Mouse (Mus musculus) midbrain, embryonic 16.5 days (tissue): ENCODE results near the gene Wscd2. TPM values are rescaled to one million over a fixed set of nuclear protein-coding genes. Genes with fewer than 3 reads are reported as not detected.

Experiments
- ATAC-seq: fragments of 200-750 bp; cut with Nextera tagmentation; 2 replicates; pipeline ENCODE4 v1.8.0; 2017; ENCODE audit warnings: moderate TSS enrichment
- H3K27ac ChIP-seq: fragments of 300-500 bp; sonication (generic); 2 replicates; pipeline ENCODE4 v1.5.1; 2014; ENCODE audit warnings: mild to moderate bottlenecking, low read length, mixed read lengths
- H3K27me3 ChIP-seq: fragments of 300-500 bp; sonication (generic); 2 replicates; pipeline ENCODE4 v1.6.1; 2014; ENCODE audit warnings: low read depth, low read length, mixed read lengths; ENCODE audit not compliant: control insufficient read depth, insufficient read depth
- H3K36me3 ChIP-seq: fragments of 300-500 bp; sonication (generic); 2 replicates; pipeline ENCODE4 v1.6.1; 2014; ENCODE audit warnings: mild to moderate bottlenecking, low read length, moderate library complexity, mixed read lengths; ENCODE audit not compliant: control insufficient read depth, insufficient read depth
- H3K4me1 ChIP-seq: fragments of 300-500 bp; sonication (generic); 2 replicates; pipeline ENCODE4 v1.6.1; 2014; ENCODE audit warnings: mild to moderate bottlenecking, low read length, mixed read lengths; ENCODE audit not compliant: control insufficient read depth, insufficient read depth
- H3K4me2 ChIP-seq: fragments of 300-500 bp; sonication (generic); 2 replicates; pipeline ENCODE4 v1.6.1; 2014; ENCODE audit warnings: mild to moderate bottlenecking, low read length, mixed read lengths
- H3K4me3 ChIP-seq: fragments of 300-500 bp; sonication (generic); 2 replicates; pipeline ENCODE4 v1.5.1; 2014; ENCODE audit warnings: low read depth, mild to moderate bottlenecking, low read length, moderate library complexity, mixed read lengths
- H3K9ac ChIP-seq: fragments of 300-500 bp; sonication (generic); 2 replicates; pipeline ENCODE4 v1.6.1; 2014; ENCODE audit warnings: low read depth, low read length, mixed read lengths
- H3K9me3 ChIP-seq: fragments of 300-500 bp; sonication (generic); replicated peaks from 2 replicates; pipeline ENCODE4 v1.6.1; 2014; ENCODE audit warnings: mild to moderate bottlenecking, low read length, mixed read lengths; ENCODE audit not compliant: control insufficient read depth, poor library complexity, severe bottlenecking
- WGBS: fragments of 180-500 bp; shearing (Covaris S2); extraction: QIAGEN DNeasy Blood & Tissue Kit; methylation state at CpG from one replicate; pipeline ENCODE4 v1.1.7; 2014; 5-methylcytosine and 5-hydroxymethylcytosine counted together
- polyA plus RNA-seq: library from polyadenylated mRNA; unstranded; fragments of >200 nt; fragmentation: Nextera tagmentation; extraction: Ambion mirVana; gene quantifications from 2 replicates; pipeline ENCODE4 v1.2.1, GENCODE M21; 2015

Gene Wscd2
- polyA plus RNA-seq, 1 experiment from 2014 or later, result 16.1 TPM

DNA sequence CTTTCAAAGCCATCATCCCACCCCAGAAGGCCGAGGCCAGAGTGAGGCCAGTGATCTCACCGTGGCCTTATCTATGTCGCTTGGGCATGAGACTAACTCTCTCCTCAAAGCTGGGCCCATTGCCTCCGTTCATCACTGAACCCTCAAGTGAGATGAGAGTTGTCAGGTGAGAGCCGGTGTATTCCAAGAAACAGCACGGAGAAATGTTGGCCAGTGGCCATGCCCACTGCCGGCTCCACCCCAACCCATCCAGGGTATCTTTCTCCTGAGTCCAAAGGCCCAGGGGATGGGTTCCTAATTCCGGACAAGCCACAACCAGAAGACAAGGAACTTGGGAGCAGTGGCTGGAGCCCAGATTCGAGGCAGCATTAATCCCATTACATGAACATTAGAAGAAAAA lies 113.3 kb downstream of the Wscd2 start:
- no peaks in the 10 kb centered on the region for H3K36me3 ChIP-seq

DNA sequence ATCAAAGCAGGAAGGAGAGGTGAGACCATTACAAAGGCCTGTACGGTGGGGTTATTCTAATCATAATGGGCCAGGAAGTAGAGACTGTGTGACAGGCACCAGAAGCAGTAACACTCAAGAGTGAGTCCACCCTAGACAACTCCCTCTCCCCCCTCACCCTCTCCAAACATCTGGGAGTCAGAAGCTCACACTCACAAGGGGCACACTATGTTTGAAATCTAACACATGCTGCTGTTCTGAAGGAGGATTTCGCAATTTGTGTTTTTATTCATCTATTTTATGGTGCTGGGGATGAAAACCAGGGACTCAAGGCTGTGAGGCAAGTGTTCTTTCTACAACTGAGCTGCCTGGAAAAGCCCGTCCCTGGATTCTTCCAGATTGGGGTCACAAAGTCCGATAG lies 114.6 kb downstream of the Wscd2 start:
- Histone ChIP-seq H3K27ac (no peak overlapping the region), H3K9ac (no peak overlapping the region), H3K4me2 (no peak overlapping the region), H3K4me3 (no peak overlapping the region), H3K4me1 (peaks cover 5% of the 10 kb centered on the region; the same call in 1 of the 2 replicates), H3K9me3 (no peaks in the 10 kb centered on the region), H3K27me3 (no peaks in the 10 kb centered on the region), H3K36me3 (no peaks in the 10 kb centered on the region)
- WGBS, result 88% methylated on average over 4 of the region's 4 CpGs
- no peak for ATAC-seq

More for the DNA sequence above, 113.3 kb downstream of the Wscd2 start:
- ATAC-seq, result no peak
- H3K4me1 ChIP-seq, result peaks cover 5% of the 10 kb centered on the region; the same call in 1 of the 2 replicates
- H3K4me3 ChIP-seq, result no peak overlapping the region
- no peak overlapping the region for H3K4me2 ChIP-seq
- H3K9me3 ChIP-seq, result no peaks in the 10 kb centered on the region
- whole genome bisulfite sequencing, result 78% methylated on average over 9 of the region's 9 CpGs
- no peak overlapping the region for H3K9ac ChIP-seq
- no peak overlapping the region for H3K27ac ChIP-seq
- no peaks in the 10 kb centered on the region for H3K27me3 ChIP-seq

DNA sequence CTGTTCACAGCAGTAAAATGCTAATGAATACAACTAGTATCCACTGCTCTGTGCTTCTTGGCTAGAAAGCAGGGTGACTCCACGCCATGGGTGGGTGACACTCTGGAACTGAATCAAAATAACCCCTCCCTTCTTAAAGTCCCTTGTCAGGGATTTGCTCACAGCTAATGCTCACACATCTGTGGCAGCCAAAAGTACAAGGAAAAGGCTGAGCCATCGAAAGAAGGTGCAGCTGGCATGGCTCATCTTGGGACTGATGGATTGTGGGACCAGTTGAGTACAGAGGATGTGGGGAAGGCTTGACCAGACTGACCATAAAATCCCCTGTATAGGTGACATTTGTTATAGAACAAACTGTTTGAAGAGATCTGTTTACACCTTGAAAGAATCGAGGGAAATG lies 116.0 kb downstream of the Wscd2 start:
- no peak overlapping the region for H3K27ac ChIP-seq
- H3K9ac ChIP-seq, result no peak overlapping the region
- no peak overlapping the region for H3K4me2 ChIP-seq
- H3K9me3 ChIP-seq, result no peaks in the 10 kb centered on the region
- no peak for ATAC-seq
- H3K4me3 ChIP-seq, result no peak overlapping the region
- no peaks in the 10 kb centered on the region for H3K27me3 ChIP-seq
- H3K36me3 ChIP-seq, result no peaks in the 10 kb centered on the region
- 78% methylated on average over 3 of the region's 3 CpGs for WGBS
- H3K4me1 ChIP-seq, result peaks cover 9% of the 10 kb centered on the region; the same call in 1 of the 2 replicates

DNA sequence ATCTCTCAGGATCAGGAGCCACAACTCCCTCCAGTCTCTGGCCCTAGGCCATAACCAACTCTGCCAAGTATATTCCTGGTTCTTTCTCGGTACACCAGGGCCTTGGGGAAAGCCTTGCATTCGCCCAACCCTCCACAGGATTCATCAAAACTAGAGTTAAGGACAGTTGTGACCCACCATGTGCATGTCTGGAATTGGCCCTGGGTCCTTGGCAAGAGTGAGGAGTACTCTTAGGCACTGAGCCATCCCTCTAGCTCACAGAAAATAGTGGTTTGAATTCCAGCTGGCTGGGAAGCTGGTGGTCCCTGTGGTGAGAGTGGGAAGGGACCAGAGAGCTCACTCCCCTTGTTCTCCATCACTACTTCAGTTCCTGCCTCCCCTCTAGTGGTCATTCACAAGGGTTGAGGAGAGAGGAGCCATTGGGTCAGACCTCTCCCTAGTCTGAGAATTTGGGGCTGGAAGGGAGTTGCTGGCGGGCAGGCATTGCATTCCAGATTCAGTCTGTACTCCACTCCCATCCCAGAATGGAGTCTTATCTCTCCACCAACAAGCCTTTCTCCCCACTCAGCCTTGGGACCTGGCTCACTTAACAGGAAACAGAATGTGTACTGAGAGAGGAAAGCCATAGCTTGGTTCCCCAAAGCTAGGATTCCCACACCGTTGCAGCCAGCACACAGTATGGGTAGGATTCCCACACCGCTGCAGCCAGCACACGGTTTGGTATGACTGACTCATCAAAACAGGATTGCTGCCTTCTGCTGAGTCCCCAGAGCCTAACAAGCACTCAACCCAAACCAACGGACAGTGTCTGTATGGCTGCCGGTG lies 117.0 kb downstream of the Wscd2 start:
- no peak overlapping the region for H3K4me2 ChIP-seq
- no peak overlapping the region for H3K27ac ChIP-seq
- no peak overlapping the region for H3K9ac ChIP-seq
- peaks cover 9% of the 10 kb centered on the region; the same call in 1 of the 2 replicates for H3K4me1 ChIP-seq
- H3K36me3 ChIP-seq, result no peaks in the 10 kb centered on the region
- 79% methylated on average over 8 of the region's 8 CpGs for WGBS
- no peak overlapping the region for H3K4me3 ChIP-seq
- H3K27me3 ChIP-seq, result no peaks in the 10 kb centered on the region
- no peak for ATAC-seq
- no peaks in the 10 kb centered on the region for H3K9me3 ChIP-seq

DNA sequence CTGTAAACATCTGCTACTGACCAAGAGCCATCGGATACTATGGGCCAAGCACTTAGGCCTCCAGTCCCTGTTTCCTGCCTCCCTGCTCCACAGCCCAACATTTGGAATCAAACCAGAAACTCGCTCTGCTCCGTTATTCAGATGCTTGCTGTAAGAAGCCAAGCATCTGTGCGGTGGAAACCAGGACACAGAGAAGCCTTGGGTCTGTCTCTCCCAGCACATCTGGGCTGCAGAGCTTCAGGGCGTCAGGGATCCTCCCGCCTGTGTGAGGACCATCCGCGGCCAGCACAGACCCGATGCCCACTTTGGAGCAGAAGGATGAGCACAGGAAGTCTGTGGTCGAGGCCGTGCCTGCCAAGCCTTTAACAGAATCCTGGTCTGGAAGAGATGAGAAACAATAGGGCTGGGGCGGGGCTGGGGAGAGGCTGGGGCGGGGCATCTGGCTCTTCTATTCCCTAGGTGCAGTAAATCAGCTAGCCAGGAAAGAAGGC lies 117.9 kb downstream of the Wscd2 start:
- no peaks in the 10 kb centered on the region for H3K27me3 ChIP-seq
- no peak overlapping the region; the same call in 1 of the 2 replicates for H3K9ac ChIP-seq
- no peak overlapping the region for H3K27ac ChIP-seq
- H3K4me3 ChIP-seq, result no peak overlapping the region
- WGBS, result 33% methylated on average over 13 of the region's 13 CpGs
- no peaks in the 10 kb centered on the region for H3K9me3 ChIP-seq
- ATAC-seq, result no peak
- peaks cover 9% of the 10 kb centered on the region; the same call in 1 of the 2 replicates for H3K4me1 ChIP-seq
- no peak overlapping the region for H3K4me2 ChIP-seq
- H3K36me3 ChIP-seq, result no peaks in the 10 kb centered on the region

DNA sequence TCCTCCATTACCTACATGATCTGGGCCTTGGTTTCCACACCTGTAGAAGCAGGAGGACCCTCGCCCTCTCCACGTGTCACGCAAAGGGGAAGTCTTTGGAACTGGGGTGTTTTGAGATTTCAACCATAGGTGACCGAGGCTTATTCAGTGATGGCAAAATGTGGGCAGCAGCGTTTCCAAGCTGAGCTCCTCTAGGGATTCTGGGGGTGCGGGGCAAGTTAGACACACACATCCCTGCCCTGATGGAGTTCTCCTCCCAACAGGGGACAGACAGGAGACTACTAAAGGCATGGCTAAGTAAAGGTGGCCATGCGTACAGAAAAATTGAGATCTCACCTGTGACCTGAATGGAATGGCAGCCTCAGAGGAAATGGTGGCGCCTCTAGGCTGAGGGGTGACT lies 118.4 kb downstream of the Wscd2 start:
- H3K27ac ChIP-seq, result no peak overlapping the region
- no peaks in the 10 kb centered on the region for H3K27me3 ChIP-seq
- H3K4me1 ChIP-seq, result peaks cover 9% of the 10 kb centered on the region; the same call in 1 of the 2 replicates
- no peaks in the 10 kb centered on the region for H3K36me3 ChIP-seq
- no peak for ATAC-seq
- H3K9ac ChIP-seq, result no peak overlapping the region
- no peak overlapping the region for H3K4me3 ChIP-seq
- WGBS, result 79% methylated on average over 8 of the region's 8 CpGs
- H3K9me3 ChIP-seq, result no peaks in the 10 kb centered on the region
- H3K4me2 ChIP-seq, result no peak overlapping the region

DNA sequence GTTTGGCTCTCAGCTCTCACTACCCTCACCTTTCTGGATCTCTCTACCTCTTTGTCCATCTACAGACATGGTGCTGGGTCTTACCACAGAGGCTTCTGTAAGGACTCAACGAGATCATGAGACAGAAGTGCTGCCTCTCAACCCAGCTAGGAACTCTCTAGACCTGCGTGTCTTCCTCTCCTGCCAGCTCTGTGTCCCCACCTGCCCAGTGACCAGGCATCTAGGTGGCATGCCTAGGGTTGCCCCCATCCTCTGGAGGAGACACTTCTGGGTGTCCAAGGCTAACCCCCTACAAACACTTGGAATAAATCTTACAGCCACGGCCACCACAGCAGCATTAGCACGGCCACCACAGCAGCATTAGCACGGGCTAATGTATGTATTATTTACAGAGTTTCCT lies 119.8 kb downstream of the Wscd2 start:
- Histone ChIP-seq H3K4me3 (no peak overlapping the region), H3K9me3 (no peaks in the 10 kb centered on the region), H3K36me3 (no peaks in the 10 kb centered on the region), H3K27me3 (no peaks in the 10 kb centered on the region), H3K9ac (no peak overlapping the region), H3K4me1 (peaks cover 9% of the 10 kb centered on the region; the same call in 1 of the 2 replicates), H3K27ac (no peak overlapping the region), H3K4me2 (no peak overlapping the region)
- ATAC-seq, result no peak
- WGBS, result 56% methylated on average over 5 of the region's 5 CpGs

DNA sequence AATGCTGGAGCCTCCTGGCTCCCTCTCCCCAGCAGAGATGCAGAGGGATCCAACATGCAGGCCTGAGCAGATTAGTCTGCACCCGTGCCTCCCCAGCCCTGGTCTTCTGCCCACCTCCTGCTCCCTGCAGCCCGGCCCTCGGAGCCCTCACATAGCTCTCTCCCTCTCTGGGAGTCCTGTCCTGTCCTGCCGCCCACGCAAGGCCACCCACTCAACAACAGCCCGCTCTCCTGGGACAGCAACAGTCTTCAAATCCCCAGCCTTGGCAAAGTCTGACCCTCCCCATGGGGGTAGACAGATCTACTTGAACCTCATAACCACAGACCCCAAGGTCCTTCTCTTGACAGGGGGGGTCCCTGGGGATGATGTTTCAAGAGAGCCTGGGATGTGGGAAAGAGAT lies 120.4 kb downstream of the Wscd2 start:
- no peak overlapping the region for H3K27ac ChIP-seq
- no peak for ATAC-seq

DNA sequence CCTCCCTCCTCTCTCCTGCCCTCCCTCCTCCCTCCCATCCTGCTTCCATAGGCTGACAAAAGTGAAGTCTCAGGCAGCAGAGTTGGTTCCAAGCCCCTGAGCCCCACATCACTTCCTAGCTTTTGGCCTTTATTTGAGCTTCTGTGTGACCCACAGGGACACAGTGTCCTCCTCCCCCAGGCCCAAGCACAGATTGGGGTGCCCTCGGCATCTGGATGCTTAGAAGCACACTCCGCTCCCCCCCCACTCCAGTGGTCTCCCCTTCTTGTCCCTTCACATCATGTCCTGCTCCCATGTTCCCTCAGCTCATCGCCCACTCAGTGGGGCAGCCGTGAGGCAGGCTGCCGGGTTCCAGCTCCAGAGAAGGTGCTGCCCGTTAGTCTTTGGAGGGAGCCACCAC lies 121.0 kb downstream of the Wscd2 start:
- H3K27ac ChIP-seq, result no peak overlapping the region
- H3K4me3 ChIP-seq, result no peak overlapping the region
- no peak overlapping the region for H3K9ac ChIP-seq
- peaks cover 9% of the 10 kb centered on the region; the same call in 1 of the 2 replicates for H3K4me1 ChIP-seq
- no peak overlapping the region for H3K4me2 ChIP-seq
- WGBS, result 70% methylated on average over 6 of the region's 6 CpGs
- H3K36me3 ChIP-seq, result no peaks in the 10 kb centered on the region
- H3K27me3 ChIP-seq, result no peaks in the 10 kb centered on the region
- no peak for ATAC-seq
- H3K9me3 ChIP-seq, result no peaks in the 10 kb centered on the region

More for the DNA sequence above, 120.4 kb downstream of the Wscd2 start:
- no peak overlapping the region for H3K4me2 ChIP-seq
- no peaks in the 10 kb centered on the region for H3K9me3 ChIP-seq
- WGBS, result 53% methylated on average over 6 of the region's 6 CpGs
- no peak overlapping the region for H3K9ac ChIP-seq
- H3K4me3 ChIP-seq, result no peak overlapping the region
- H3K27me3 ChIP-seq, result no peaks in the 10 kb centered on the region
- H3K4me1 ChIP-seq, result peaks cover 9% of the 10 kb centered on the region; the same call in 1 of the 2 replicates
- H3K36me3 ChIP-seq, result no peaks in the 10 kb centered on the region
